Mouse (Mus musculus) megakaryocyte, embryonic 14.5 days (primary cell): ENCODE data around the gene Pak4.
"Not testable (repeated sequence)": the region's sequence is repeated elsewhere in the genome, so short reads cannot be mapped to it uniquely, and the experiment has no call there.

Experiments used
- FLI1 ChIP-seq: IDR thresholded peaks from 2 replicates; pipeline ENCODE4 v1.6.1; 2012; ENCODE audit warnings: low read length, inconsistent platforms, mixed read lengths
- GATA1 ChIP-seq: IDR thresholded peaks from 3 replicates; pipeline ENCODE4 v1.6.1; 2012; ENCODE audit warnings: mixed read lengths, low read length, inconsistent platforms, borderline replicate concordance

DNA sequence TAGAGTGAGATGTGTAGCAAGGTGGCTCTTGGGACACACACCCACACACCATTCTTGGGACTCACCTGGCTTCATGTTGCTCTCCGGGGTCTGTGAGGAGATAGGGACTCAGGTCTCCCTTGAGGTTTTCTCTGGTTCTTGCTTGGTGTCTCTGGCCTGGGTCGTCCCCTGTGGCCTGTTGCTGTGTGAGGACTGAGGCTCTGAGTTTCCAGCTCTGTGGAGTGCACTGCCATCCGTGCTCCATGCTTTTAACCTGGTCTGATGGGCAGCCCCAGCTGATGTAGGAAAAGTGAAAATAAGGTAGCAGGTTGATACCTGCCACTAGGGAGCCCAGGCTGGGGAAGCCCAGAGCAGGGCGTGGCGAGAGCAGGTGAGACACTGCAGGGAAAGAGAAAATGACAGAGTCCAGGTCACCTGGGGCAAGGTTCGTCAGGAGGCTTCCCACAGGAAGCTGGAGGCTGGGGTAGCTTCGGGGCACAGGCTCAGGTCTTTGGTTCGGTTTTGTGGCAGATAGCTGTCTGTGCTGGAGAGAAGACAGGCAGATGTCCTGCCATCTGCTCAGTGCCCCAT is 87.5 kb downstream of the Pak4 start, which contains the start of gene Ifnl2:
- not testable (repeated sequence) for TF ChIP-seq GATA1, FLI1
